Mouse (Mus musculus): ENCODE data around the gene Chchd6. TPM values are rescaled to one million over a fixed set of nuclear protein-coding genes. Genes with fewer than 3 reads are reported as not detected.

Gene Chchd6
- total RNA-seq, 2 experiments from 2014 or later, result 74.4 to 91.7 TPM

DNA sequence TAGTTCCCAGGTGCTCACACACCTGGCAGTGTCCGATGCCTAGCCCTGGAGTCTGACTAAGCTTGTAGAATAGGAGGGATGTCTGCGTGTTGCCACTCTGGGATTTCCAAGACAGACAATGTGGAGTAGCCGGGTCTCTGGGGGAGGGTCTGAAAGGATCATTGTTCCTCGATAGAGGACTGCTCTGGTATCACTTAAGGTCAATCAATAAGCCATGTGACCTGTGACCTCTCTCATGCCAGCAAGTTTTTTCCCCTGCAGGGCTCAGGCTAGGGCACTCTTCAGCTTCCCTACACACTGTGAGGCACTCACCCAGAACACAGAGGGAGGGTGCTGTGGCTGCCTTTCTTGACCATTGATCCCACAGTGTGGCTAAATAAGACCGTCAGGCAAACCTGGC lies 213.6 kb downstream of the Chchd6 start:
- intact Hi-C loops (cut with DNase I), result no loop called here

DNA sequence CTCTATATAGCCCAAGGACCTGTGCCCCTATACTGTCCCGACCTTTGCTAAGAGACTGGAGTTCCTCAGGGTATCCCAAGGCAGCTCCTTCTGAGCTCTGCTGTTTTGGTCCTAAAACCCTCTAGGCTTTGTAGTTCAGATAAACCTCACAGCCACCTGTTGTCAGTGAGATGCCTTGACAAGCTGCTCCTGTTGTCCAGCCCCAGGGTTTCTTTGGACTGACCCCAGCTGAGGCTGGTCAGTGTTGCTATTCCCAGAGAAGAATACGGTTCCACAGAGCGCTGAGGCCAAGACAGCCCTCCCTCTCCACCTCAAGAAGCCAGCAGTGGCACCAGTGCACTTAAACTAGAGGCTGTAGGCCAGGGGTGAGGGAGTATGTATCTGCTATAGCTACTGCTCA lies 214.3 kb downstream of the Chchd6 start:
- DNase-seq (ENCODE audit: low spot score in 2 of 2), result no peak
- intact Hi-C loops (cut with DNase I), result no loop called here

More for the DNA sequence above, 213.6 kb downstream of the Chchd6 start:
- DNase-seq (ENCODE audit: low spot score in 2 of 2), result no peak

DNA sequence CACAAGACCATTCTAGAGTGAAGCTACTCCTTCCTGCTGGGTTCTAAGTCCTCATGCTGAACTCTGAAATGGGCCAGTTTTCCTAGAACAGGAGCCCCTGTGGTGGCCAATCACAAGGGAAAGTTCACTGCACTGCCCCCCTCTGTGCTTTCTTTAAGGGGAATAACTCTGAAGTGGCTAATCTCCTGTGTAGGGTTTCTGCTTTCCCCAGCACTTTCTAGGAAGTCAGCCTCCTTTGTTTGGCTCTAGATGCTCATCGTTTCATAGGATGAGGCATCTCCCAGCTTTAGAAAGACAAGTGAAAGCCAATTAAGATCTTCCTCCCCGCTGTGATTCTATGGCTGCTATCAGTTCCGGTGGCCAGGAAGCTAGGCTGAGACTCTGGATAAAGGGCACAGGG lies 214.7 kb downstream of the Chchd6 start:
- intact Hi-C loops (cut with DNase I), result no loop called here
- DNase-seq (ENCODE audit: low spot score in 2 of 2), result no peak

DNA sequence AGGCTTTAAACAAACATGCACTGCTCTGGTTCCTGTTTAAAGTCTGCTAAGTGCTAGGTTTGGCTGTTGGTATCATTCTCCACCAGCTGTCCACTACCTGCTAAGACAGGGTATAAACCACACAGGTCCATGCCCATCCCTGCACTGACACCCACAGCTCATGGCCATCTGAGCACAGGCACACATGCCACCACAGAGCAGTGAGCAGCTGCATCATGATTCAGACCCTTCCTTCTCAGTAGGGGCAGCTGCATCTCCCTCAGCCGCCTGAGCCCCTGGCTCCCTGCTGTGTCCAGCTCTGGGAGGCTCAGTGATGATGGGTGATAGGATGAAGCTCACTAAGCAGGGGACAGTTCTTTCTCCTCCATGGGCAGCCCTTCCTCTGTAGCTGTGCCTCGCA lies 217.2 kb downstream of the Chchd6 start:
- no peak for DNase-seq (ENCODE audit: low spot score in 2 of 2)
- intact Hi-C loops (cut with DNase I), result no loop called here

DNA sequence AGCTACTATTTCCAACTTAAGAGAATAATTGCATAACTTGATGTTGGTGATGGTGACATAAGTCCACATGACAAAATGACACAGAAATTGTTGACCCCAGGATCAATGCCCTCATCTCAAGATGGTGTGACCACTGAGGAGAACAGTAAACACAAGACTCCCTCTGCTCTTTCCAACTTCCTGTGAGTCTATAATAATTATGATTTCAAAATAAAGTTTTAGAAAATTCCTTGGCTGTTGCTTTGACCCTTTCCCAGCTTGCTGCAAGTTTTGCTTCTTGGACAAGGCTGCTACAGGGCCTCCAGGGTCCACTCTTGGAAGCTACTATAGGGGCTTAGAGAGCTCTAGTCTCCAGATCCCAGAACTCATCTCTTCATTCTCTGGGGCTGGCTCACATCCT lies 226.6 kb downstream of the Chchd6 start:
- DNase-seq (ENCODE audit: low spot score in 2 of 2), result no peak

DNA sequence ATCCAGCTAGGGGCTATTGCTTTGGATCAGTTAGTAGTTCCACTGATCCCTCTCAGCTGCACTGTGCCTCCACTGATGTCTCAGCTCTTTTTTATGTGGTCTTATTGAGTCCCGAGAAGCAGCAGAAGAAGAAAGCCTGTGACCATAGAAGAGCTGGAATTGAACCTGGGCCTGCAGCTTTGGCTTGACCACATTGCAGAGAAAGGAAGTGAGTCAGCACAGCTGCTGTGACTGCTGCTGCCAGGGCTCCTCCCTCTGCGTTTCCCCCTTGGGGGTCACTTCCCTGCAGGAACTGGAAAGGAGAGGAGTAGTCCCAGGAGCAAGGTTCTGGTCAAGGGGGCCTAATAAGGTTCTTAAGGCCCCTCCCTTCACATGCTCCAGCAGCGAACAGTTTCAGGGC lies 231.1 kb downstream of the Chchd6 start:
- intact Hi-C loops (cut with DNase I), result loop anchor here (5.0 to 10.0 kb wide), 4 partner anchors 268 to 437 kb away; no protein-coding TSS in a partner anchor
- DNase-seq (ENCODE audit: low spot score in 2 of 2), result no peak

More for the DNA sequence above, 226.6 kb downstream of the Chchd6 start:
- intact Hi-C loops (cut with DNase I), result loop anchor here (10.0 kb wide), 1 partner anchor 384 kb away; no protein-coding TSS in a partner anchor

DNA sequence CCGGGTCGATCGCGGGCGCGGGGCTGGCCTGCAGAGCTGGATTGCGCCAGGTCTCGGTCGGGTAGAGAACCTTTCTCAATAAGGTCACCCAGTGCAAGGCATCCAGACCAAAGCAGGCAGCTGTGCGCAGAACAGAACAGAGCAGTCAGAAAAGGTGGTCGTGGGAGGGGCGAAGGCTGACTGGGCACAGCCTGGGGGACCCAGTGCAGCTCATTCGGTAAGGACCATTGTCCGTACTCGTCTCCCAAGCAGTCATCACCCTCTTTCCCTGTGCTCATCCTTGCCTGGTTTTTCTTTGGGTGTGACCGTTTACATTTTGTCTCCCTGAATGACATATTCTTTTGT lies 232.4 kb downstream of the Chchd6 start:
- intact Hi-C loops (cut with DNase I), result loop anchor here (5.0 to 10.0 kb wide), 4 partner anchors 269 to 436 kb away; no protein-coding TSS in a partner anchor
- no peak for DNase-seq (ENCODE audit: low spot score in 2 of 2)

DNA sequence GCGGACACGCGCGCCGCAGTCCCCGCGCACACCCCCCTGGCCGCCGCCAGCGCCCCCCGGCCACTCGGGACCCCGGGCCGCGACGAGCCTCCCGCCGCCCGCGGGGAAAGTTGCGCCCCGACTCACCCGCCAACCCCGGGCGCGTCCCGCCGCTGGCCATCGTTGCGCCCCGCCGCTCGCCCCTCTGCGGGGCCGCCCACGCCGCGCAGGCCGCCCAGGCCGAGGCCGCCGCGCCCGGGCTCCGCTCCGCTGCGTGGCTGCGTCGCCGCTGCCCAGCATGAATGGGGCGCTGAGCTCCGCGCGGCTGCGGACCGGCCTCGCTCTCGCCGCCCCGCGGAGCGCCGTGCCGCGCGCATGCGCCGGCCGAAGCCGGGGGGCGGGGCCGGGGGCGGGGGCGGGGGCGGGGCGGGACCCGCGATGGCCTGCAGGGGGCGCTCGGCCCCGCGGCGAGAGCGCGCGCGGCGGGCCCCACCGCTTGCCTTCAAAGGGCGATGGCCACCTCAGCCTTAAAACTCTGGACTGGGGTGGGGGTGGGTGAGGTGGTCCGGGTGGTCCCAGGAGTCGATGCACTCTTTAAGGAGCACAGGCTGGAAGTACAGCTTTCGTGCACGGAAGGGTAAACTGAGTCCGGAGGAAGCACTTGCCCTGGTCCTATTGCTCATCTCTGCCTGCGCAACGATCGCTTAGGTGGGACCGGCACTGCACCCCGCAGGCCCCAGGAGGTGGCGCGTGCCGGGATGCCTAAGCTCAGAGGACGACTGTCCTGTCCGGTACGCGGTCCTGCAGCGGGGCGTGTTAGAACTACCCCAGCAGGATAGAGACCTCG lies 233.0 kb downstream of the Chchd6 start, which contains the start of gene Plxna1:
TSS of gene Plxna1 (minus strand) at position 340 of the 826 bp plus-strand sequence.
- DNase-seq (ENCODE audit: low spot score in 2 of 2), result peak; percentile 67 to 73
- intact Hi-C loops (cut with DNase I), result loop anchor here (1.0 to 10.0 kb wide), 5 partner anchors 191 to 435 kb away; no protein-coding TSS in a partner anchor

DNA sequence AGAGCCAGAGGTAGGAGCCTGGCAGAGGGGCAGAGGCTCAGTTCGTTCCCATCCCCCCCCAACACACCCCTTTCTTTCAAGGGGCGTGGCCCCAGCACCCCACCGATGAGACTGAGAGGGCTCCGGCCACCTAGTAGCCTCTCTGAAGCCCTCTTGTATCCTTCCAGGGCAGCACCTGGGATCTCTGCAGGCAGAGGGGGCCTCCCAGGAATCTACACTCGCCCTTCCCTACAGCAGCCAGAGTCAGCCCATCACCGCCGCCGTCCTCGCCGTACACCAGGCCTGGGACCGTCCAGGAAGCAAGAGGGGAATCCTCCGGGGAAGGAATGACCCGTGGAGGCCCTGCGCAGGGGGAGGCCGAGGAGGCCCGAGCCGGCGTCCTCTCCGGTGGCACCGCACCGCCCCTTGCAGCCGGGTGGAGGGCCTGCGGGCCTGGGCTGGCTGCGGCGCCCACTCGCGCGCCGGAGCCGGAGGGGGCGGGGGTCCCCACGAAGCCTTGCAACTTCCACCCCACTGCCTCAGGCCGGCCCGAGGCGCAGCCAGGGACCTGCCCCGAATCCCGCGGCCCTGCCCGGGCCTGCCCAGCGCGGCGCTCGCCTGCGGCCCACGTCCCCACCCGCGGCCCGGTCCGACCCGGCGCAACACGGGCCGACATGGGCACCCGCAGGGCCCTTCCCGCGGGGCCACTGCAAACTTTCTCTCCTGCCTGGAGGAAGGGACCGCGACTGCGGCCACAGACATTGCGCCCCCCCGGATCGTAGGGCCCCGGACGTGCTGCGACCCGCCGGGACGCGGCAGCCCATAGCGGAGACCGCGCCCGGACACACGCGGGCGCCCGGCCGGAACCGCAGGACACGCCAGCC lies 233.8 kb downstream of the Chchd6 start:
- peak; percentile 41 to 45 for DNase-seq (ENCODE audit: low spot score in 2 of 2)
- intact Hi-C loops (cut with DNase I), result loop anchor here (1.0 to 10.0 kb wide), 5 partner anchors 192 to 434 kb away; no protein-coding TSS in a partner anchor

DNA sequence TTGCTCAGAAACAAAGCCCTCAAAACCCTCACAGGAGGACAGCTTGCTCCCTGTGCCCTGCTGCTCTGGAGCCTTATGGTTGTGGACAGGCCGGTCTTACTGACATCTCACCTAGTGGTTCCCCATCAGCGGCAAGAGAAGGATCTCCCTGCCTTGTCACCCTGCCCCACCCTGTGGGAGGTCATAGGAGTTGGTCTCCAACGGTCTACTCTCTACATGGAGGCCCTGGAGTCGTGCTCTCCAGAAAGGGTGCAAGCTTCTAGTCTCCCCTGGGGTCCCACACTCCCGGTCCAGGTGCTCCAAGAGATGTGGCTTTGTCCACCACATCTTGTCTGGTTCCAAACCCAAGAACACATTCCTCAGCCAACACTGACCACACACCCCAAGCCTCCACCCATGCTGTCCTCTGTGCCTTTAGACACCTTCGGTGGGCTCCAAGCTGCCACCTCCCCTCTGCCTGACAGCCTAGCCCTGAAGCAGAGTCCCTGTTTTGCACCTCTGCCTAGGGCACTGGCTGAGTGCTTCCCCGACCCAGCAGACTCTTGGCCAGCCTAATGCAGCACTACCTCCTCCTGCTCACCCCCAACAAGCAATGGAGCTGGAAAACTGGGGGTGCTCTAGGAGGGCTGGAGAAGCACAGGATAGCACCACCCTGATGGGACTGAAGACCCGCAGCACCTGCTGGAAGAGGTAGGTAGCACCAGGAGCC lies 234.6 kb downstream of the Chchd6 start:
- no peak for DNase-seq (ENCODE audit: low spot score in 2 of 2)
- intact Hi-C loops (cut with DNase I), result loop anchor here (5.0 to 10.0 kb wide), 4 partner anchors 271 to 434 kb away; no protein-coding TSS in a partner anchor

DNA sequence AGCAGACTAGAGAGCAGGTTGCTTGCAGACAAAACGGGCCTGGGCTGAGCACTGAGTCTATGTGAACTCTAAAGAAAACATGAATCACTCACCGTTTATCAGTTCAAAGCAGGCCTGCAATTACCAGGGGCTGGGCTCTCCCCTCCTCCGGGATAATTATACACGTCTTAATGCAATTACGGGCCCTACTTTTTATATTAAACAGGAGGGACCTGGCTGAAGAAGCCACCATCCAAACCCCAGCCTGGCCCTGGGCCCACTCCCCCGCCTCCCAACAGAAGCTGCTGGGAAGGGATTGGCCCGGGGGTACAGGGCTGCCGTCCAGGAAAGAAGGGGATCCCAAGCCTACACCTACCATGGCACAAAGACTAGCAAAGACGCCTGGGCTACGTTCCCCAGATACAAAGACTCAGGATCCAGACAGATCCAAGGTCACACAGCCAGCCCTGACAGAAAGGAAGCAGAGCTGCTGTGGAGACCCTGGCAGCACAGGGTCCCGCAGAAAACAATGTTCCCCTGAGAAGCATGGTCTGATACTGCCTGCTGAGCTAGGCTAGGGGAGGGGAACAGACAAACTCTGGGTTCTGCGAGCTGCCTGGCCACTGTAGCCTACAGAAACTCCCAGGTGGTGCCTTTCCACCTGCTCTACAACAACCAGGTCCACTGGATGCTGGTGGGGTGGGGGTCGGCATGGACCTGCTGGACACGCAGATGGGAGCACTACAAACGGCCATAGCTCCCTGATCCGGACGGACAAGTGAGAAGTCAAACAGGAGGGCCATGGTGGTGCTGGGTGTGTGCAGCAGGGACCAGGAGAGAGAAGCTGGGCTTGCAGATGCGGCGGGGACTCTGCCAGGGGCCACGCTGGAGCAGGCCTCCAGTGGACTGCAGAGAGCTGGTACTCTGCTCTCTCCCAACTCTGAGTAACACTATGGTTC lies 235.4 kb downstream of the Chchd6 start:
- no peak for DNase-seq (ENCODE audit: low spot score in 2 of 2)
- intact Hi-C loops (cut with DNase I), result loop anchor here (5.0 to 10.0 kb wide), 4 partner anchors 272 to 433 kb away; no protein-coding TSS in a partner anchor

DNA sequence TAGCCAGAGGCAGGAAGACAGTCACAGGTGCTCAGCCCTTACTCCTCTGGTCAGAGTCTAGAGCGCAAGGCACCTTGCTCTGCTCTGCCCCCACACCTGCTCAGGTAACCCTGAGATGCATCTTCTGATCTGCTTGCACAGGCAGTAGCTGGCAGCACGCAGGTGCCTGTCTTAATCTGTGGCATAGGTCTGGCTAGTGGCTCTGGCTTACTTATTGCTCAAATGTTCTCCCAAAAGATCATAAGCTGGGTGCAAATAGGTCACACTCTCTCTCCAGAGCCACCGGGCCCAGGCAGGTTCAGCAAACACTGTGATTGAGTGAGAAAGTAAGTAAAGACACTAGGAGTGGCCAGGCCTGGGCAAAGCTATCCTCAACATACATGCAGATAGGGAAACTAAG lies 236.3 kb downstream of the Chchd6 start:
- no peak for DNase-seq (ENCODE audit: low spot score in 2 of 2)
- intact Hi-C loops (cut with DNase I), result no loop called here

DNA sequence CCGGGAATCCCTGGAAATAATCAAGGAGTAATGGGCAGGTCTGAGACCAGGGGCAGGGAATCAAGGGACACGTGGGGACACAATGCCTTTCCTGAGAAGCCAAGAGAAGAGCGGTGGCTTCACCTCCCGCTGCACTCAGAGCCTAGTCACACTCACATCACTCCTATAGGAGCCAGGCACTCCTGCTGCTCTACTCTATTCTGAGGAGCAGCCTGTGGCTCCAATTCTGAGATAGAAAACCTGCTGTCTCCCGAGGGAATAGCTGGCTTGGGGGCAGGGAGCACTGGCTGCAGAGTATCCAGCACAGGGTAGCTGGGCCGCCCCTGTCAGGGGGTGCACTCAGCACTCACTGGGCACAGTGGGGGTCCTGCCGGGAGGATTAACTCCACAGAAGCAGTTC lies 239.8 kb downstream of the Chchd6 start:
- intact Hi-C loops (cut with DNase I), result no loop called here
- peak in 1 of 2 experiments; percentile 10 for DNase-seq (ENCODE audit: low spot score in 2 of 2)

DNA sequence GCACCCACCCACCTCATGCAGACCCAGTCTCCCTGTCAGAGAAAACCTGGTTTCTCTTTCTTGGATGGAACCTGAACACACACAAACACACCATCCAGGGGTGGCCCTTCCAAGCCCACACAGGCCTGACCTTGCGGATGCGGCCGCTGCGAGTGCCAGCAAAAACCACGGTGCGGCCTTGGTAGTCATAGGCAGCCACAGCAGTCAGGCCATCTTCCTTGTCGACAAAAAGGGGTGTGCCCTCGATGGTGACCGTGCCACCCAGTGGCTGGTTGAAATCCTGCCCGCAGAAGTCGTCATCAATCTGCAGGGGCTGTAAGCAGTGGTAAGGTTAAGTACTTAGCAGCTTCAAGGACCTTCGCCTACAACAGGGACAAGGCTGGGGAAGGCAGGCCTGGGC lies 240.7 kb downstream of the Chchd6 start:
- DNase-seq (ENCODE audit: low spot score in 2 of 2), result no peak
- intact Hi-C loops (cut with DNase I), result no loop called here

DNA sequence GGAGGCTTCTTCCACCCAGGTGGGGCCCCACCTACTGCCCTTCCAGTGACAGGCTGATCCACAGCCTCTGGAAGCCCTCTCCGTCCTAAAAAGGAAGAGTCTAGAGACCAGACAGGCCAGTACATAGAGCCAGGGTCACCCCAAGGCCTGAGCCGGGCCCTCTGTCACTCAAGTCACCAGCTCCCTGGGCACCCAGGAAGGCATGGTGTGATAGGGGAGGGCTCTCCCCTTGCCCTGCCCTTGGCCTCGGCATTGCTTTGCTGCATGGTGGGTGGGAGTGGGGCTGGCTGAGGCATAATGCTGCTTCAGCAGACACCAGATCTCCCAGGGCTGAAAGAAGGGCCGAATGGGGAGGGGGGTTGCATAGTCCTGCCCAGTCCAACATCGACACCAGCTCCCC lies 241.4 kb downstream of the Chchd6 start:
- DNase-seq (ENCODE audit: low spot score in 2 of 2), result no peak
- intact Hi-C loops (cut with DNase I), result no loop called here

DNA sequence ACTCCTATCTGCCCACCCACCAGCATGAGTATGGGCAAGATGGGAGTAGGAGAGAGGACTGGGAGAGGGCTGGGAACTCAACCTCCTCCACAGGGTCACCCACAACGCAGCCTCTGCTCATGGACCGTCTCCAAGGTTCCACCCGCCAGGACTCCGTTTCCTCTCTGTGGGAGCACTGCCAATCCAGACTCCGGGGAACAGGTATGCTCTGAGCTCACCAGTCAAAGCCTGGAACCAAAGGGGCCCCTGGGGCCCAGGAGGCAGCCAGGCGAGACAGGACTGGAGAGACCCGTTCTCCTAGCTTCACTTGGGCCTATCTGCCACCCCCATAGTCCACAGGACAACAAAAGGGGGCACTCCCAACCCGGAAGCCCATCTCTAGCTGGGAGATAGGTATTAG lies 242.4 kb downstream of the Chchd6 start:
- DNase-seq (ENCODE audit: low spot score in 2 of 2), result no peak
- intact Hi-C loops (cut with DNase I), result no loop called here

DNA sequence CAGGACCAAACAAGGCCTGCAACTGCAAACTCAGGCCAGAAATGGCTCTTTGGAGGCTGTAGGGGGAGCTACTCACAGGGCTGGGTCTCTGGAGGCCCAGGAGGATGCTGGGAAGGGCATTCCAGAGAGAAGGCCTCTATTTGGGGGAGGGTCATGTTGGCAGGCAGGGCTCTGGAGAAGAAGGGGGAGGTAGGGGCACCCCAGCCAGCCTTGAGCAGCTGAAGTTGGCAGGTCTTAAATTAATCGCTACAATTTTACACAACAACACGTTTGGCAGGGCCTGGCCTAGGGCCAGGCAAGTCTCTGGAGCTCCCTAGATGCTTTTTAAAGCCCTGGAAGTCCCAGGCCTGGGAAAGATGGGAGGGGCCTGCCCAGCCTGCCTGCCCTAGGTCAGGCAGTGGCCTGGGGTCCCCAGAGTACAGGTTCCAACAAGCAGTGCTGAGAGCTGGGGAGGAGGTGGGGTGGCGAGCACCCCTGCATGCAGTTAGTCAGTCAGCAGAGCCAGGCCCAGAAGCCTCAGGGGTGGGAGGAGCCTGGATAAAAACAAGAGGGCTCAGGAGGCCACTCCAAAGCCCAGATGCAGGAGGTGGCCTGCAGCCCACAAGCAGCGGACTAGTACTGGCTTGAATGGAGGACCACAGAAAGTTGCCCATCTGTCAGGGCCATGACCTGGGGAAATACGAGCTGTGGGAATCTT lies 243.9 kb downstream of the Chchd6 start:
- intact Hi-C loops (cut with DNase I), result no loop called here
- no peak for DNase-seq (ENCODE audit: low spot score in 2 of 2)

DNA sequence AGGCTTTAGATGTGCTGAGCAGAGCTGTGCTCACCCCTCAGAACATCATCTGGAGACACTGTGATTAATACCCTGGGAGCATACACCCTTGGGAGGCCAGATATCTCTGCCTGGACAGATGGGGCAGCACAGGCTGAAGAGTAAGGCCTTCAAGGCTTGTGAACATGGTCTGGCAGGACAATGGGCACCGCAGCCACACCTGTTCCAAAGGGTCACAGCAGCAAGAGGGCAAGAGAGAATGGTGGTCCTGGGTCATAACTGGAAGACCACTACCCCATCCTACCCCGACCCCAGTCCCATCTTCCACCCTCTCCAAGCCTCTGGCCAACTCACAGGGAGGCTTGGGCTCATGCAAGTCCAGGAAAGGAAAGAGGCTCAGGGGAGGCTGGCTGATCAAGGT lies 244.9 kb downstream of the Chchd6 start:
- DNase-seq (ENCODE audit: low spot score in 2 of 2), result no peak
- intact Hi-C loops (cut with DNase I), result no loop called here
